Mouse (Mus musculus): ENCODE measurements at regions not wholly inside any gene's neighbourhood (a gene's known extent, or its start where the extent isn't known, plus 50 kb on each side); places are given as distances from the start of the nearest gene placed in this dataset.

DNA sequence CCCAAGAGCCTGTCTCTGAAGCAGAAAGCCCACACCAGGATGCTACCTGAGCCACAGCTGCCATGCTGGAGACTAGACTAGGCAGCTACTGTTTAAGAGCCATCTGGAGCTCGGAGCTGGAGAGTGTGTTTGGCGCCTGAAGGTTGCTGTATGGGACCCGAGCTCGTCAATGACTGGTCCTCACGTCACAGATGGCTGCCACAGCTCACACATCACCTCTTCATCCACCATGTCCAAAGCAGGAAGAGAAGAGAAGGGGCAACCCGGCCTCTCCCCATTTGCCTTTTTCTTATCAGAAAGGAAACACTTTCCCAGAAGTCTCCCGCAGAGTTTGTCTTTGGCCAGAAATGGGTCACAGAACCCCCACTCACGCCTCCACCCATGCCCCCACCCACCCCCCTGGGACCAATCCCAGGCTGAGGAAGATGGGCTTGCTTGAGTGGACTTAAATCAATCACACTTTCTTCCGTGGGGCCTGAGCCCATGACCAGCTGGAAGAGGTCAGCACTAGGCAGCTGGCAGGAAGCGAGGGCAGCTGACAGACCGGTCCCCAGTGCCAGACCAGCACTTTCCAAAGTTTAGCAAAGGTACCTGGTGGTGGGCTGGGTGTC lies 53.5 kb upstream of the Ptpn1 start:
- no peak for DNase-seq

GRCm38 (mm10) chr2:167877254-167877870 lies 54.5 kb upstream of the Ptpn1 start:
- peak in 1 of 2 experiments; percentile 52 for DNase-seq

- no peak for DNase-seq
These were observed 59.4 kb upstream of the Ptpn1 start for GRCm38 (mm10) chr2:167872507-167872906.

GRCm38 (mm10) chr2:167870153-167870552 lies 61.7 kb upstream of the Ptpn1 start:
- no peak for DNase-seq

DNA sequence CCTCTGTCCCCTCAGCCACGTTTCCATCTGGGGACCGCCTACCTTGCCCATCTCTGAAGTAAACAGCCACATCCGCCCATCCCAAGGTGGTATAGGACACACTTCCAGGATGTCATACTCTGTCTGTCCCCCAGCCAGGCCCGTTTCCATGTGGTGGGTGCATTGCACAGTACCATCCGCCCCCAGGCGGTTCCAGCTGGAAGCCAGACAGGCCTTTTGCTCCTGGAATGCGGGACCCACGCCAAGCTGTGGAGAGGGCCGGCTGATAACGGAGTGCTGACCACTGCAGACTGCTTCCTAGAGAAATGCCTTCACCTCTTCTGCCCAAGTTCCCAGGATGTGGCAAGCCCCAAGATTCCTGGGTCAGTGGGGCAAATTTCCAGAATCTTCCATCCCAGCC lies 65.1 kb upstream of the Ptpn1 start:
- peak; percentile 88 to 92 for DNase-seq

DNA sequence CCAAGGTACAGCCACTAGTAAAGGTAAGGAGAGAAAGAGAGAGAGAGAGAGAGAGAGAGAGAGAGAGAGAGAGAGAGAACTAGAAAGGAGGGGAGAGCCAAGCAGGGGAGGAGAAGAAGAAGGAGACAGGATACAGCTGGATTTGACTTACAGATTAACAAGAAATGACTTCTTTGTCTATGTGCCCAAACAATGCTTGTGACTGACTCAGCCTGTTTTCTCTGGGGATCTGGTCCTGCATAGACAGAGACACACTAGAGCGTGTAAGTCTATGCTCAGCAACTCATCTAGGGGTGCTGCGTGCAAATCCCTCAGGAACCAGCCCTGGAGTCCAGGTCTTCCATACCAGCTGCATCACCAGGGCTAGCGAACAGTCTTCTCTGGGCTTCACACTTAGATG lies 66.3 kb upstream of the Ptpn1 start:
- DNase-seq: no peak

- no peak for DNase-seq
These were observed 67.2 kb upstream of the Ptpn1 start for GRCm38 (mm10) chr2:167864672-167865071.

DNA sequence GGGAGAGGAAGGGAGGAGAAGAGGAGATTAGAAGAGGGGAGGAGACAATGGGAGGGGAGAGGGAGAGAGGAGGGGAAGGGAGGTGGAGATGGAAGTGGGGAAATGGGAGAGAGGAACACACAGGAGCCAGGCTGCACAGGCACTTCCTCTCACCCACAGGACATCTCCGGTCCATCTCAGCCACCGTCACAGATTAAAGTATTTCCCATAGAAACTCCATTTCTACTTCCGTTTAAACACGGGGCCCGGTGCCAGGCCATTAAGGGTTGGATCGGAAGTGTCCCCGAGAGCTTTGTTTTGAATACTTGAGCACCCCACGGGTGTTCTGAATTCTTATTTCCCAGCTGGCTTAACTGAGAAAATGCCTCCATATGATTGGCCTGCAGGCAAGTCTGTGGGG lies 67.6 kb upstream of the Ptpn1 start:
- peak; percentile 65 to 67 for DNase-seq

DNA sequence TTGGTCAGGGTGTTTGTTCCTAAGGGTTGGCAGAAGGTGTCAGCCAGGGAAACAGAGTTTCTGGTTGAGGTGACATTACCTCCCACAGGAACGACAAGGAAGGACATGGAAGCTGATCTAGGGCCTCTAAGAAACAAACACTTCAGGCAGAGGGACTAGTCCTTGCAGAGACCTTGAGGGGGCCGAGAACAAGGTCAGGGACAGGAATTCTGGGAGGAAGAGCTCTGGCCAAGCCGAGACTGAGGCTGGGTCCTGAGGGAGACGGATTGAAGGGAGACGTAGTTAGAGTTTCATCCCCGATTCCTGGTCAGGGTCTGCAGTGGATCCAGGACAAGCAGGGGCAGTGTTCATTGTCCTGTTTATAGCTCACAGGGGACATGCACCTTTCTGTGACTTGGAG lies 68.2 kb upstream of the Ptpn1 start:
- DNase-seq: peak in 1 of 2 experiments; percentile 46

DNA sequence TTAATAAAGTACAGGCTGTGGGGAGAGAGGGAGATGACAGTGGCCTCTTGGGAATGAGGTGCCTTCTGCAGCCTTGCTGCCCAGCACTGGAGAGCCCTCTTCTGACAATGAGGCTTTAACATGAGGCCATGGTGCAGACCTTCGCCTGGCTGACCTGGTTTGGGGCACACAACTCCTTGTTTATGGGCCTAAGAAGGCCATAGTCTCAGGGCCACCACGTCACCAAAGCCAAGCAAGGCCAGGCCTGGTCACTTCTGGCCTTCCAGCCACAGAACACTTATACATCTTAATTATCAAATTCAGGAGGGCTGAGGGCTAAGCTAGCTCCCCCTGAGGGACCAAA lies 70.7 kb upstream of the Ptpn1 start:
- peak; percentile 71 to 88 for DNase-seq

- DNase-seq: peak; percentile 98 to 99
These were observed 71.2 kb upstream of the Ptpn1 start for GRCm38 (mm10) chr2:167860457-167861177.

DNA sequence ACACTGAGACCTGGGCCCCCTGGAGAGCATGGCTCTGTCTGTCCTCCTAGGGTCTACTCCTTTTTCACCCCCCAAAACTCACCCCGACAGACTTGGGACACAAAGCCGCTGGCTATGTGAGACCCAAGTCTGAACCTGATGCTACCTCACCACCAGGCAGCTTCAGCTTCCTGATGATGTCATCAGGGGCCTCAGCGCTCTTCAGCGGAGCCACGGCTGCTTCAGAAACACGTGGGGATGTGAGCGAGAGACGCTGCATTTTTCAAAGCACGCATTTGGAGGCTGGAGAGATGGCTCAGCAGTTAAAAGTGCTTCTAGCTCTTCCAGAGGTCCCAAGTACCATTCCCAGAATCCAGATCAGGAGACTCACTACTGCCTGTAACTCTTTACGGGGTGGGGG lies 72.3 kb upstream of the Ptpn1 start:
- no peak for DNase-seq

DNA sequence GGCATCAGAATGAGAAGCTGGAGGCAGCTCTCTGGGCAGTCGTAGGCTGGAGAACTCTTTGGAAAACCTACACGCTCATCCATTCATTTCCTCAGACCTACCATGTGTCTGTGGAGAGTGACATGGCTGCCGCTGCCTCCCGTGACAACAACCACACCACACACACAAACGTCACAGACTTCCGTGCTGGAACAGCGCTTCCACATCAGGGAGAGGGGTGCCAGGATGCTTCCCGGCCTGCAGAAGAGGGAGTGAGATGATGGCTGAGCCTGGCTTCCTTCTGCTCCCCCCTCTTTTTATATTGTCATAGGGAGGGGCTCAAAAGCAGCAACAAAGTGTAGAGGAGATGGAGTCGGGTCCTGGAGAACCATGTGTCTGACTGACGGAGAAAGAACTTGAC lies 73.5 kb upstream of the Ptpn1 start:
- no peak for DNase-seq

GRCm38 (mm10) chr2:167857911-167858310 lies 73.9 kb upstream of the Ptpn1 start:
- no peak for DNase-seq

DNA sequence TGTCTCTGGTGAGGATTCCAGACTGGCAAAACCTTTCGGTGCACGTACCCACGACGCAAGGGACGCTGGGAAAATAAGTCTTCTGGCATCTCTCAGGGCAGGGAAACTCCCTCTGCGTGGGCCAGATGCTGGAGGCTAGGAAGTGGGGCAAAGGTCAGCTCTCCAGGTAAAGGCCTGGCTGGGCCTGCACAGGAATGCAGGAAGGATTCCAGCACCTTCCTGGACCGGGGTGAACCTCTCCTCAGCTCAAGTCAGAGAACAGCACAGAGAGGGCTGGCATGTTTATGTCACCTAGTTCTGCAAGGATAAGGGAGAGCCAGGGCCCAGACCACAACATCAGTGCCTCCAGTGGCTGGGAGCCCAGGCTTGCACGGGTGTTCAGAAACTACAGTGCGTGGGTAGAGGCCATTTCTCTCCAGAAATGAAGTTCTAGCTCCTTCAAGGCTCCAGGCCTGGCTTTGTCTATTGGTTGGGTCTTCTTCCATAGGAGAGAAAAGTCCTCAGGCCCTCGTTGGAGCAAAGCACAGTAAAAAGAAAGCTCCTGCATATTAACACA lies 74.9 kb upstream of the Ptpn1 start:
- DNase-seq: peak in 1 of 2 experiments; percentile 33

- DNase-seq: no peak
These were observed 75.8 kb upstream of the Ptpn1 start for GRCm38 (mm10) chr2:167856020-167856419.

DNA sequence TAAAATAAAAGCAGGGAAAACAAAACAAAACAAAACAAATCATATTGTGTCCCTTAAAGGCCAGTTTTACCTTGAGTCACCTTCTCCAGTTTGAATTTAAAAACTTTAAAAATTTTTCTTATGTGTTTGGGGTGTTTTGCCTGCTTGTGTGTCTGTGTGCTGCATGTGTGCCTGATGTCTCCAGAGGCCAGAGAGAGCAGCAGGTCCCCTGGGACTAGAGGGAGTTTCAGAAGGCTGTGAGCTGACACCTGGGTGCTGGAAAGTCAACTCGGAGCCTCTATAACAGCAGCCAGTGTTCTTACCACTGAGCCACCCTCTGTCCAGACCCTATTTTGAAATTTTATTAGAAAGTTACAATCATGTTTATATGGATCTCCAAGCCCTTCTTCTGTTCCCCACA lies 77.8 kb upstream of the Ptpn1 start:
- no peak for DNase-seq

- peak; percentile 57 to 76 for DNase-seq
These were observed 78.4 kb upstream of the Ptpn1 start for GRCm38 (mm10) chr2:167853411-167853821.

DNA sequence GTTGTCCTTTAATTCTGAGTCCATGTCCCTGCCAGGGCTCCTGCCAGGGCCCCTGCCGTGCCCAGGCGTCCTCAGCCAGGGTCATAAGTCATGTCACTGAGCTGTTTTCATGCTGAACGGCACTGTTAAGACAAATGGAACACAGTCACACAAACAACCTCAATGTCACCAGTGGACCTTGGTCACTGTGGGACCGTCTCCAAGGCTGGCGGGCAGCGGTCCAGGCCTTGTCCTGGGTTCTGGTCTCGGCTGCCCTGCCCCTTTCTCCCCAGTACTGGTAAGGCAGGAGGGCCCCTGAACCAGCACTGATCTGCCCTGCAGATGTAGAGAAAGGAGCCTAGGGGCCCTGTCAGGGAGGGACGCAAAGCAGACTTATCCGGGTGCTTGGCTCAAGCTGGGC lies 79.3 kb upstream of the Ptpn1 start:
- DNase-seq: peak; percentile 95 to 97

DNA sequence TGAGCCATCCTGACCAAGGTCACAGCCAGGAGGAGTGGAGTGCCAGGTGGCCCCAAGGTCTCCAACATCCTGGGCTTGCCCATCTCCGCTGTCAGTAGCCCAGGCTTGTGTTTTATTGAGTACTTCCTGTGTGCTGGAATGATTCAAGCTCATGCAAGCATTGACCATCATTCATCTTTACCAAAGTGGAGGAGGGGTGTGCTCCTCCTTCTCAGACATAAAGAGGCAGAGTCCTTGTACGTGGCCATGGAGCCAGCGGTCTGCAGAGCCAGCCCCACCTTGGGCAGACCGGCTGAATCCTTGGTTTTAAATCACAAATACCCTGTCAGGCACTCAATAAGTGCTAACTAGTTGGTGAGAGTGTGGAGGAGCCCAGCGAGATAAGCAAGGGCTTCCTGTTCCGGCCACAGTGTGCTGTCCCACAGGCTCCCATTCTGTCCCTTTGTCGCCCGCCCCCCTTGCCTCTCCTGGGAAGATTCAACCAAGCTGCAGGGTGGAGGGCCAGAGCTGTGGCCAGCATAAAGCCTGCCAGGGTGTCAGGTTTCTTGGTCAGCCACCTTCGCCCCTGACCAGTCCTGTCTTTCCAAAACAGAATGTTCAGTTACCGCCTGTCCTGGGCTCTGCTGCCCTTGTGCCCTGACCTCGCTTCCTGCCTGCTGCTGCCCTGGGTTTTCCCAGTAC lies 80.5 kb upstream of the Ptpn1 start:
- DNase-seq: peak; percentile 78 to 81

DNA sequence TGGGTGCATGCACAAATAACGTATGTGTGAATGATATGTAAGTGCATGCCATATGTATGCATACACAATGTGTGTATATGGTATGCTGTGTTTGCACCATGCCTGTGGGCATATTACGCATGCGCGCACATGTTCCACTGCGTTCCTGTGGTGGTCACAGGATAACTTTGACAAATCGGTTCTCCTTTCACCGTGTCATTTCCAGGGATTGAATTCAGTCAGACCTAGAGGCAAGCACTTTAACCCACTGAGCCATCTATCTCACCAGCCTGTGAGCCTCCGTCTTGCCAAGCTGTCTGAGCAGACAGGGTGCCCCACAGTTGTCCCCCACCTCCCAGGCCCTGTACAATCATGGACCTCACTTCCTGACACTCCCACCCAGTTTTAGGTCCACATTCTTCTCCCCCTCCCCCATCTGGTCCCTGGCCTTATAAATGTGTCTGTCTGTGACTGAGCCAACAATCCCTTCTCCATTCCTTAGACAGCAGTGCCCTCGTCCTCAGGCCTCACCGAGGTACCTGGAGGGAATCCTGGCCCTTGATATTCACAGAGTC lies 81.8 kb upstream of the Ptpn1 start:
- no peak for DNase-seq
